Mouse (Mus musculus): ENCODE results near the gene Arhgef9. TPM values are rescaled to one million over a fixed set of nuclear protein-coding genes. Genes with fewer than 3 reads are reported as not detected.
A peak's percentile ranks its signal among the peaks of the same experiment; 100 is the strongest.

Gene Arhgef9
- 3.6 and 4.5 TPM in 2 replicates for polyA plus RNA-seq (2014; fragmentation: Nextera tagmentation; extraction: Ambion mirVana)

- WGBS = 17% methylated on average over 24 of the region's 24 CpGs
- Histone ChIP-seq H3K4me3 (ENCODE audit: low read depth, low read length) (peak within 1 kb of the TSS; percentile 38), H3K36me3 (ENCODE audit: control insufficient read depth, insufficient read depth, low read length) (no peaks in the 10 kb centered on the region), H3K4me1 (replicated peaks; ENCODE audit: control insufficient read depth, insufficient read depth, low read length) (no peaks in the 10 kb centered on the region), H3K9ac (ENCODE audit: low read depth, low read length) (0 out of 2 replicates have a peak within 1 kb of the TSS, but pooled peaks have one; percentile 8), H3K4me2 (peak within 1 kb of the TSS; percentile 60), H3K27me3 (replicated peaks; ENCODE audit: control insufficient read depth, insufficient read depth, low read length) (peaks cover 9% of the 10 kb centered on the region; the same call in 1 of the 2 replicates), H3K9me3 (ENCODE audit: control insufficient read depth, low read length) (no peaks in the 10 kb centered on the region), H3K27ac (ENCODE audit: low read depth, low read length) (no peak within 1 kb of the TSS)
- ATAC-seq (replicated peaks; ENCODE audit: low FRiP score) (no peak), DNase-seq (ENCODE audit: low spot score) (peak; percentile 34)
Observed at GRCm38 (mm10) chrX:95196104-95196919, at the start of gene Arhgef9. Gene Arhgef9 (minus strand): TSS chrX:95196856.

GRCm38 (mm10) chrX:95238896-95239295 lies 42.2 kb upstream of the Arhgef9 start:
- H3K27me3 ChIP-seq (replicated peaks; ENCODE audit: control insufficient read depth, insufficient read depth, low read length) = no peaks in the 10 kb centered on the region
- no peak overlapping the region for H3K4me3 ChIP-seq (ENCODE audit: low read depth, low read length)
- no peak for DNase-seq (ENCODE audit: low spot score)
- H3K27ac ChIP-seq (ENCODE audit: low read depth, low read length) = no peak overlapping the region
- no peak overlapping the region for H3K9ac ChIP-seq (ENCODE audit: low read depth, low read length)
- H3K36me3 ChIP-seq (ENCODE audit: control insufficient read depth, insufficient read depth, low read length) = no peaks in the 10 kb centered on the region
- no peaks in the 10 kb centered on the region for H3K9me3 ChIP-seq (ENCODE audit: control insufficient read depth, low read length)
- no peak for ATAC-seq (replicated peaks; ENCODE audit: low FRiP score)
- H3K4me1 ChIP-seq (replicated peaks; ENCODE audit: control insufficient read depth, insufficient read depth, low read length) = no peaks in the 10 kb centered on the region
- no peak overlapping the region for H3K4me2 ChIP-seq

DNA sequence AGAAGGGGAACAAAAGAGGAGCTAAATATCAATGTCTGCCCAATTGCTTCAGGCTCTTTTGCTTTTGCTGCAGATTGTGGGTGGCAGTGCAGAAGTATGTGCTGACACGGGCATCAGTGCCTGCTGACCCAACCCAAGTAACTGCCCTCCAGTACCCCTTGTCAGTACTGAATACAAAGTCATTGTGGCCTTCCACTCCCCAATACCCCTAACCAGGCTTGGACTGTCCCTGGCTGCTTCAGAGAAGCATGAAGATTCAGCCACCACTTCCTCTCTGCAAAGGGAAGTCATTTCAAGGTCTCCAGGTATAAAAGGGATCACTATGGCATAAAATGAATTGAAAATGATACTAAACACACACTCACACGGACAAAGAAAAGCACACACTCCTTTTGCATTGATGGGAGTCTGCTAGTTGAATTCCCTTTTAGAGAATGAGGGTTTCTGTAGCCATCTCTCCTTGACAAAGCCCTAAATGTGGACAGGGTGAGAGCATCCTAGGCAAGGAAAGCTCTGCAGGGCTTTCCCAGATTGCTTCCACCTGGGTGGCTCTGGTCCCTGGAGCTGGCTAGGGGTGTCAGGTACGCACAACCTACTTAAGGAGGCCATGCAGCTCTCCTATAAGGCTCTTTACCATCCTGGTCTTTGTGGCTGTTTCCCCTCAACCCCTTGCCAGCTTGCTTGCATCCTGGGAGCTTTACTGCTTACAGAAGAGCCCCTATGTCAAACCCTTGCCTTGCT lies 1.1 kb downstream of the Arhgef9 start:
- peak overlapping the region; percentile 60 for H3K4me2 ChIP-seq
- ATAC-seq (replicated peaks; ENCODE audit: low FRiP score) = no peak
- peak overlapping the region; percentile 38; the same call in 1 of the 2 replicates for H3K4me3 ChIP-seq (ENCODE audit: low read depth, low read length)
- H3K9me3 ChIP-seq (ENCODE audit: control insufficient read depth, low read length) = no peaks in the 10 kb centered on the region
- no peak for DNase-seq (ENCODE audit: low spot score)
- no peak overlapping the region for H3K27ac ChIP-seq (ENCODE audit: low read depth, low read length)
- no peaks in the 10 kb centered on the region for H3K4me1 ChIP-seq (replicated peaks; ENCODE audit: control insufficient read depth, insufficient read depth, low read length)
- H3K36me3 ChIP-seq (ENCODE audit: control insufficient read depth, insufficient read depth, low read length) = no peaks in the 10 kb centered on the region
- H3K9ac ChIP-seq (ENCODE audit: low read depth, low read length) = no peak overlapping the region
- peaks cover 9% of the 10 kb centered on the region; the same call in 1 of the 2 replicates for H3K27me3 ChIP-seq (replicated peaks; ENCODE audit: control insufficient read depth, insufficient read depth, low read length)
- WGBS = 54% methylated on average over 3 of the region's 3 CpGs

DNA sequence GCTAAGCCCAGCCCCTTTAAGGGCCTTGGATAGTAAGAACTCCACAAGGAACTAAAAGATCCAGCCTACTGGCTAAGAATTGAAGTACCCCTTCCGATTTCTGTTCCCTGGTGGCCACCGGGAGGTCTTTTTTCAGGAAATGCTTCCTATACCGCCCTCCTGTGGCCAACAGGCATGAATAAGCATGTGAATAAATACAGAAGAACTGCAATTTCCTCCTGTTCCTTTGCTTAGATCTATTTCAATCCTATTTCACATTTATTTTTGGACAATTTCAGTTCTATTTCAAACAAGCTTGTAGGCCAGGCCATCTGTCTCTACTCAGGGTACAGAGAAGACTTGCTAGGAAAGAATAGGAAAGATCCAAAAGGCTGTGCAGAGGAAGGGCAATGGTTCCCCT lies 20.7 kb downstream of the Arhgef9 start:
- H3K9ac ChIP-seq (ENCODE audit: low read depth, low read length) = no peak overlapping the region
- no peaks in the 10 kb centered on the region for H3K4me1 ChIP-seq (replicated peaks; ENCODE audit: control insufficient read depth, insufficient read depth, low read length)

DNA sequence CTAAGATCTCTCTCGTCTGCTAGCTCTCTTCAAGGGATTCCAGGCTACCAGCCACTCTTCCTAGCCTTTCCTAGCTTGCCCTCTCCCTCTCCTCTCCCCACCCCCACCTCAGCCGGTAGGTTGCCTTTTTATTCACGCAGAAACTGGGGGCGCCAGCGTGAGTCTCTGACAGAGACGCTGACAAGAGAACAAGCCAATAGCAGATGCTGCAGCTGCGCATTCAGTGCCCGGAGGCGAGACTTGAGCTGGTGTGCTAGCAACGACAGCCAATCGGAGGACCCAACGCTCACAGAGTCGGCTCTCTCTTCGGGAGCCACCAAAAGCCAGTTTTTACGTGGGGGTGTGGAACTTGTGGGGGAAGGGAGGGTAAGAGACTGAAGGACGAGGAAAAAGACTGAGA lies 30.3 kb downstream of the Arhgef9 start:
- WGBS = 15% methylated on average over 16 of the region's 16 CpGs
- DNase-seq (ENCODE audit: low spot score) (peak; percentile 55), ATAC-seq (replicated peaks; ENCODE audit: low FRiP score) (peak; percentile 99)
- peak overlapping the region; percentile 54 for H3K4me3 ChIP-seq (ENCODE audit: low read depth, low read length)
- 0 out of 2 replicates have a peak overlapping the region, but pooled peaks have one; percentile 7 for H3K27ac ChIP-seq (ENCODE audit: low read depth, low read length)
- no peaks in the 10 kb centered on the region for H3K9me3 ChIP-seq (ENCODE audit: control insufficient read depth, low read length)
- peak overlapping the region; percentile 71 for H3K4me2 ChIP-seq
- H3K36me3 ChIP-seq (ENCODE audit: control insufficient read depth, insufficient read depth, low read length) = no peaks in the 10 kb centered on the region
- no peaks in the 10 kb centered on the region for H3K4me1 ChIP-seq (replicated peaks; ENCODE audit: control insufficient read depth, insufficient read depth, low read length)
- H3K27me3 ChIP-seq (replicated peaks; ENCODE audit: control insufficient read depth, insufficient read depth, low read length) = no peaks in the 10 kb centered on the region; the same call in 1 of the 2 replicates
- H3K9ac ChIP-seq (ENCODE audit: low read depth, low read length) = peak overlapping the region; percentile 69

More for the DNA sequence above, 20.7 kb downstream of the Arhgef9 start:
- Histone ChIP-seq H3K9me3 (ENCODE audit: control insufficient read depth, low read length) (no peaks in the 10 kb centered on the region), H3K4me2 (no peak overlapping the region), H3K4me3 (ENCODE audit: low read depth, low read length) (no peak overlapping the region), H3K27ac (ENCODE audit: low read depth, low read length) (no peak overlapping the region), H3K36me3 (ENCODE audit: control insufficient read depth, insufficient read depth, low read length) (no peaks in the 10 kb centered on the region), H3K27me3 (replicated peaks; ENCODE audit: control insufficient read depth, insufficient read depth, low read length) (no peaks in the 10 kb centered on the region)
- WGBS = 8% methylated on average over 3 of the region's 3 CpGs
- ATAC-seq (replicated peaks; ENCODE audit: low FRiP score) = no peak
- DNase-seq (ENCODE audit: low spot score) = no peak

DNA sequence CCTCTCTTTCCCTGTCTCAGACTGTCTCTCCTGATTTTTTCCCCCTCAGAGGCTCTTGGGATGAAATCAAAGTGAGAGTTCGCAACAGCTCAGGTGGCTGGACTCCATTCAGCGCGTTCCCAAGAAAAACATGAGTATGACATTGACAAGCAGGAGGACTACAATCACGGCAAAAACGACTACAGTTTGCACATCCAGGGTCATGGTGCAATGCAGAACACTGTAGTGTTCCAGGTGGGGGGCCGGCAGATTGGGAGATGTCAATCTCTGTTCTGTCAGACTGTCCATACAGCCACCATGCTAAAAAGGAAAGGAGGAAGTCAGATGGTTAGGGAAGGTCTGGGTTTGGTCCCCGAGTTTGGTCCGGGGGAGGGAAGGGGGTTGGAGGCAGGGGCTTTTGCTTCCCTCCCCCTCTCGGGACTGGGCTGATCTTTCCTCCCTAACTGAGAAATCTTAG lies 31.0 kb downstream of the Arhgef9 start:
- ATAC-seq (replicated peaks; ENCODE audit: low FRiP score) = peak; percentile 37; the same call in 1 of the 2 replicates
- H3K4me3 ChIP-seq (ENCODE audit: low read depth, low read length) = peak overlapping the region; percentile 54
- H3K27me3 ChIP-seq (replicated peaks; ENCODE audit: control insufficient read depth, insufficient read depth, low read length) = no peaks in the 10 kb centered on the region; the same call in 1 of the 2 replicates
- no peaks in the 10 kb centered on the region for H3K36me3 ChIP-seq (ENCODE audit: control insufficient read depth, insufficient read depth, low read length)
- no peak for DNase-seq (ENCODE audit: low spot score)
- no peaks in the 10 kb centered on the region for H3K4me1 ChIP-seq (replicated peaks; ENCODE audit: control insufficient read depth, insufficient read depth, low read length)
- peak overlapping the region; percentile 69 for H3K9ac ChIP-seq (ENCODE audit: low read depth, low read length)
- H3K9me3 ChIP-seq (ENCODE audit: control insufficient read depth, low read length) = no peaks in the 10 kb centered on the region
- H3K4me2 ChIP-seq = peak overlapping the region; percentile 71
- WGBS = 30% methylated on average over 9 of the region's 9 CpGs
- H3K27ac ChIP-seq (ENCODE audit: low read depth, low read length) = 0 out of 2 replicates have a peak overlapping the region, but pooled peaks have one; percentile 7

DNA sequence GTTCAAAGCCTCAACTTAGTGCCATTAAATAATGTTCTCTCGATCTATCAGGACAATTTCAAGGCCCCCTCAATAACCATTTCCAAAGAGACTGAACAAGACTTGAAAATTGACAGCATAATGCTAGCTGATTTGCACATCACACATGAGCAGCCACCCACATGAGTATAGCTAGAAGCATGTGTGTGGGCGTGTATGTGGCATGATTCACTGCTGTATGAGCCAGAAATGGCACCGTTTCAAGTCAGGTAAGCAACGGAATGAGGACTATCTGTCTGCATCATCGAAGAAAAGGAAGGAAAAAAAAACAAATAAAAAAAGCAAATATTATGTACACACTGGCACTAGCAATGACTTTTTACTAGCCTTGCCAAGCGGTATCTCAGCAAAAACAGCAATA lies 32.5 kb downstream of the Arhgef9 start:
- Histone ChIP-seq H3K9ac (ENCODE audit: low read depth, low read length) (no peak overlapping the region), H3K4me2 (no peak overlapping the region), H3K4me3 (ENCODE audit: low read depth, low read length) (no peak overlapping the region), H3K27me3 (replicated peaks; ENCODE audit: control insufficient read depth, insufficient read depth, low read length) (no peaks in the 10 kb centered on the region; the same call in 1 of the 2 replicates), H3K36me3 (ENCODE audit: control insufficient read depth, insufficient read depth, low read length) (no peaks in the 10 kb centered on the region), H3K9me3 (ENCODE audit: control insufficient read depth, low read length) (no peaks in the 10 kb centered on the region), H3K4me1 (replicated peaks; ENCODE audit: control insufficient read depth, insufficient read depth, low read length) (no peaks in the 10 kb centered on the region), H3K27ac (ENCODE audit: low read depth, low read length) (no peak overlapping the region)
- DNase-seq (ENCODE audit: low spot score) = no peak
- 82% methylated on average over 6 of the region's 6 CpGs for WGBS
- no peak for ATAC-seq (replicated peaks; ENCODE audit: low FRiP score)

- no peak overlapping the region for H3K27ac ChIP-seq (ENCODE audit: low read depth, low read length)
- H3K9me3 ChIP-seq (ENCODE audit: control insufficient read depth, low read length) = no peaks in the 10 kb centered on the region
- H3K4me3 ChIP-seq (ENCODE audit: low read depth, low read length) = no peak overlapping the region
- no peaks in the 10 kb centered on the region for H3K36me3 ChIP-seq (ENCODE audit: control insufficient read depth, insufficient read depth, low read length)
- no peak for DNase-seq (ENCODE audit: low spot score)
- no peaks in the 10 kb centered on the region; the same call in 1 of the 2 replicates for H3K27me3 ChIP-seq (replicated peaks; ENCODE audit: control insufficient read depth, insufficient read depth, low read length)
- no peaks in the 10 kb centered on the region for H3K4me1 ChIP-seq (replicated peaks; ENCODE audit: control insufficient read depth, insufficient read depth, low read length)
- ATAC-seq (replicated peaks; ENCODE audit: low FRiP score) = no peak
- H3K9ac ChIP-seq (ENCODE audit: low read depth, low read length) = no peak overlapping the region
- no peak overlapping the region for H3K4me2 ChIP-seq
Observed at GRCm38 (mm10) chrX:95163452-95163851, 33.2 kb downstream of the Arhgef9 start.
